Mouse (Mus musculus): ENCODE results near the gene Pakap. TPM values are rescaled to one million over a fixed set of nuclear protein-coding genes. Genes with fewer than 3 reads are reported as not detected.

The Pakap gene
- total RNA-seq, 2 experiments from 2014 or later, result not detected

GRCm38 (mm10) chr4:57845541-57846210 is 277.7 kb downstream of the Pakap start:
- no peak for ATAC-seq (replicated peaks; ENCODE audit: low FRiP score, low TSS enrichment, poor library complexity, severe bottlenecking)

DNA sequence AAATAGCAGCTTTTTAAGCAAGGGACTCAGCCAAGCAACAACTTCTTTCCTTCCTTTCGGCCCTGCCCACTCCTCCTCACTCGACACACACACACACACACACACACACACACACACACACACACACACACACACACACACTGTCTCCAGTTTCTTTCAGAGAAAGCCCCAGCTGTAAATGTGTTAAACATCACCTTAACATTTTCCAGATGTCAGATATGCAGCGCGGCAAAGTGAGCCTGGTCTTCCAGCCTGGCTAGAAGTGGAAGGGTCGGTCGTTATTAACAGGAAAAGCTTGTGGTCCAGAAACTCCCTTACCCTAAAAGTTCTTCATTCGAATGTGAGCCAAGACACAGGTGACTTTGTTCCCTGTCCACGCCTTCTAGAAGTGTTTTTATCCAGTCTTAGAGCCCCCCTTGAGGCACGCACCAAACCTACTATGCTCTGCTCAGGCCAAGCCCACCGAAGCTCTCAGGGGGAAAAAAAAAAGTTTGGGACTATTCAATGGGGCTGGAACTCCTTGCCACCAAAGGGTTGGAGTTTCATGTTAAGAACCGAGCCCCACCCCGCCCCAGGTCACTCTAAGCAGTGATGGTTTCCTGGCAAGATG is 278.5 kb downstream of the Pakap start:
- no peak for ATAC-seq (replicated peaks; ENCODE audit: low FRiP score, low TSS enrichment, poor library complexity, severe bottlenecking)

DNA sequence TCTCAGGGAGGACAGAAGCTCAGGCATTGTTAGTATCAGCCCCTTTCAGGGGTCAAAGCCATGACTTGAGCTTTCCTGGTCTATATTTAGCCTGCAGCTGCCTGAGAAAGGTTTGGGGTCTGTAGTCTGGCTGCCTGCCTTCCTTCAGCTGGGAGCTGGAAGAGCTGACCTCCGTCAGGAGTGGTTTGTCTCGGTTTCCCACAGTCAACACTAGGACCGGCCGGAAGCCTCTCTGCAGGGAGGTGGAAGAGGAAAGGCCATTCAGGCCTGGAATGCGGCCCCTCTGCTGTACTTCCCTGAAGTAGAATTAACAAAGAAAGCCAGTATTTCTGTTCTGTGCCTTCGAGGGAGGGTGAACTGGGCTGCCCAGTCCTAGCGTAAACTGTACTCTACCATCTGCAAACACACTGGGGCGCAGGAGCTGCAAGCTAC is 279.0 kb downstream of the Pakap start:
- ATAC-seq (replicated peaks; ENCODE audit: low FRiP score, low TSS enrichment, poor library complexity, severe bottlenecking), result no peak

GRCm38 (mm10) chr4:57847676-57848075 is 279.7 kb downstream of the Pakap start:
- ATAC-seq (replicated peaks; ENCODE audit: low FRiP score, low TSS enrichment, poor library complexity, severe bottlenecking), result no peak

DNA sequence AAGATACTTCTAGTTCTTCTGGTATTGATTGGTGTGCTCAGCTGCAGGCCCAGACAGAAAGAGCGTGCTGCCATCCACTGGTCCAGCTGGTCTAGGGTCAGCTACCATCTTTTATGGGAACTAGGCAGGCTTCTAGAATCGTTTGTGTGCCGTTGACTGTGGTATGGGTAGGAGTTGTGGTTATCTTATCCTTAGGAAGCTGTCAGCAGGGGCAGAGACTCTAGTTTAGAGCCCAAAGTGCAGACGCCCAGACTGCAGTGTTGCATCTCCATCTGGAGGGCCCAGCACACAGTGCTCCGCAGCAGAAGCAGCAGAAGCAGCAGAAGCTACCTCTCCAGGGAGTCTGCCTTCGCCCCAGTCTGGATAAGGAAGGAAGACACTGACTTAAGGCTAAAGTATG is 281.5 kb downstream of the Pakap start:
- ATAC-seq (replicated peaks; ENCODE audit: low FRiP score, low TSS enrichment, poor library complexity, severe bottlenecking), result peak; percentile 52

GRCm38 (mm10) chr4:57851731-57852130 is 283.8 kb downstream of the Pakap start:
- no peak for ATAC-seq (replicated peaks; ENCODE audit: low FRiP score, low TSS enrichment, poor library complexity, severe bottlenecking)

DNA sequence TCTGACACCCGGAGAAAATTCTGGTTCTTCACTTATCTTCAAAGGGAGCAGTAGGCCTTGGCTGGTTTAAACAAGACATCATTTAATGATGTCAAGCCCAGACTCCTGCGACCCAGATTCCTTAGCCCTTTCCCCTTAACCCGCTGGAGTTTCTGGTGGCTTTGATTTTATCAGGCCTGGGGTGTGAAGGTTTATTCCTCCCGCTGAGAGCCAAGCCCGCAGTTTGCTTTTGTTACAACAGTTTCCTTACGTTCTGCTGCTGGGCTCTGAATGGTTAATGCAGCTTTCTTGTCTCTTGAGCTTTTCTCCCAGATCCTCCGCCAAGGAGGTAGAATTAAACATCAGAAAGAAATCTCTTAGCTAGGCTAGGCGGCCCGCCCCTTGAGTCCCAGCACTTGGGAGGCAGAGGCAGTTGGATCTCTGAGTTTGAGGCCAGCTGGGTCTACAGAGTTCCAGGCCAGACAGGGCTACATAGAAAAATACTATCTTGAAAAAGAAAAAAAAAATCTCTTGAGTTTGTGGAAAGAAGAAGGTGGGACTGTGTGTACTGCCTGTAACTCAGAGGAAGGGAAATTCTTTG is 284.6 kb downstream of the Pakap start:
- no peak for ATAC-seq (replicated peaks; ENCODE audit: low FRiP score, low TSS enrichment, poor library complexity, severe bottlenecking)

DNA sequence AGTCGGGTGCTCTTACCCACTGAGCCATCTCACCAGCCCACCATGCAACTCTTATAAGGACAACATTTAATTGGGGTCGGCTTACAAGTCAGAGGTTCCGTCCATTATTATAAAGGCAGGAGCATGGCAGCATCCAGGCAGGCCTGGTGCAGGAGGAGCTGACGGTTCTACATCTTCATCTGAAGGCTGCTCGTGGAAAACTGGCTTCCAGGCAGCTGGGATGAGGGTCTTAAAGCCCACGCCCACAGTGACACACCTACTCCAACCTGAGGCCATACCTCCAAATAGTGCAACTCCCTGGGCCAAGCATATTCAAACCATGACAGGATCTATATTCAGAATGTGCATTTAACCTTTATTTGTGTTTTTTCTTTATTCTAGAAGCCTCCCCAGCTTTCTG is 286.2 kb downstream of the Pakap start:
- no peak for ATAC-seq (replicated peaks; ENCODE audit: low FRiP score, low TSS enrichment, poor library complexity, severe bottlenecking)

DNA sequence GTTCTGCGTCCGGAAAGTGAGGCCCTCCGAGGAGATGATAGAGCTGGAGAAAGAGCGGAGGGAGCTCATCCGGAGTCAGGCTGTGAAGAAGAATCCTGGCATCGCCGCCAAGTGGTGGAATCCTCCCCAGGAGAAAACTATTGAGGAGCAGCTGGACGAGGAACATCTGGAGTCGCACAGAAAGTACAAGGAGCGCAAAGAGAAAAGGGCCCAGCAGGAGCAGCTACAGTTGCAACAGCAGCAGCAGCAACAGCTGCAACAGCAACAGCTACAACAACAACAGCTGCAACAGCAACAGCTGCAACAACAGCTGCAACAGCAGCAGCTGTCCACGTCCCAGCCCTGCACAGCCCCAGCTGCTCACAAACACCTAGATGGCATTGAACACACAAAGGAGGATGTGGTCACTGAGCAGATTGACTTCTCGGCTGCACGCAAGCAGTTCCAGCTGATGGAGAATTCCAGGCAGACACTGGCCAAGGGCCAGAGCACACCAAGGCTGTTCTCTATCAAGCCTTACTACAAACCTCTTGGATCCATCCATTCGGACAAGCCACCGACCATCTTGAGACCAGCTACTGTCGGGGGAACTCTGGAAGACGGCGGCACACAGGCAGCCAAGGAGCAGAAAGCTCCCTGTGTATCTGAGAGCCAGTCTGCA is 287.4 kb downstream of the Pakap start:
- no peak for ATAC-seq (replicated peaks; ENCODE audit: low FRiP score, low TSS enrichment, poor library complexity, severe bottlenecking)

DNA sequence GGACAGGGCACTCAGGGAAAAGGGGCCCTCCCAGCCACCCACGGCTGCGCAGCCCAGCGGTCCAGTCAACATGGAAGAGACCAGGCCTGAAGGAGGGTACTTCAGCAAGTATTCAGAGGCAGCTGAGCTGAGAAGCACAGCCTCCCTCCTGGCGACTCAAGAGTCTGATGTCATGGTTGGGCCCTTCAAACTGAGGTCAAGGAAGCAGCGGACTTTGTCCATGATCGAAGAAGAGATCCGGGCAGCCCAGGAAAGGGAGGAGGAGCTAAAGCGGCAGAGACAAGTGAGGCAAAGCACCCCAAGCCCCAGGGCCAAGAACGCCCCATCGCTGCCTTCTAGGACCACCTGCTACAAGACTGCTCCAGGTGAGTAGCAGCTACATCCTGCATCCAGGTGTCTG is 288.7 kb downstream of the Pakap start:
- no peak for ATAC-seq (replicated peaks; ENCODE audit: low FRiP score, low TSS enrichment, poor library complexity, severe bottlenecking)

DNA sequence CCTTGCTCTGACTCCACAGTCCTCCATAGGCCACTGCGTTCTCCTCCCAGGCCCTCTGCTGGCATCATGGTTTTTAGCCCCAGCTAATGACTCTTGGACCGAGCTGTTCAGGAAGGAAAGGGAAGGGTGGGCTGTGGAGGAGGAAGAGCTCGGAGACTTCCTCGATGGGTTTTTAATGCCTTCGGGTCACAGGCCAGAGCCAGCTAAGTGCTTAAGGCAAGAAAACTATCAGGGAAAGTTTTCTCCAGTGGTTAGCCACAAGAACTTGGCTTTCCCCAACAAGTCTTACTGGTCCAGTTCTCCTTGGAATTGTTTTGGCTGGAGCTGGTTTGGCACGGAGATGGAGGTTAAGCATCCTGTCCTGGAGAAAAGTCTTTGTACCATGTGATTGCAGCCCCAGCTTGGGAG is 292.2 kb downstream of the Pakap start:
- no peak for ATAC-seq (replicated peaks; ENCODE audit: low FRiP score, low TSS enrichment, poor library complexity, severe bottlenecking)

- no peak for ATAC-seq (replicated peaks; ENCODE audit: low FRiP score, low TSS enrichment, poor library complexity, severe bottlenecking)
These were observed 293.2 kb downstream of the Pakap start for GRCm38 (mm10) chr4:57861166-57861565.

DNA sequence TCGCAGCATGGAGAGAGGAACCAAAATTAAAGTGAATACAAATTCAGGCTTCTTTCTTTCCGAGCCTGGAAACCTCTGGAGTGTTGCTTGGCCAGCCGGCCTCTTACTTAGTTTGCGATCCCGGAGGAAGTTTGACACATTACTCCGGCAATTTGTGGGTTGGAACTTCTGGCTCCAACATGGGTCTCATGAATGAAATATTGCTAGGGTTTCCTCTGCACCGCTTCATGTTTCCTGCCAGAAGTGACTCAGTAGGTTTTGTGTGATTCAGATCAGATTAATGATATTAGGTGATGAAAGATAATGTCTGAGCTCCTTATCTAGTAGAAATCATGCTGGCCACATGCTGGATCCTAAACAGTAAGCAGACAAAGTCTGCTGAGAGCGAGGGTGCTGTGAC is 293.9 kb downstream of the Pakap start:
- ATAC-seq (replicated peaks; ENCODE audit: low FRiP score, low TSS enrichment, poor library complexity, severe bottlenecking), result no peak

DNA sequence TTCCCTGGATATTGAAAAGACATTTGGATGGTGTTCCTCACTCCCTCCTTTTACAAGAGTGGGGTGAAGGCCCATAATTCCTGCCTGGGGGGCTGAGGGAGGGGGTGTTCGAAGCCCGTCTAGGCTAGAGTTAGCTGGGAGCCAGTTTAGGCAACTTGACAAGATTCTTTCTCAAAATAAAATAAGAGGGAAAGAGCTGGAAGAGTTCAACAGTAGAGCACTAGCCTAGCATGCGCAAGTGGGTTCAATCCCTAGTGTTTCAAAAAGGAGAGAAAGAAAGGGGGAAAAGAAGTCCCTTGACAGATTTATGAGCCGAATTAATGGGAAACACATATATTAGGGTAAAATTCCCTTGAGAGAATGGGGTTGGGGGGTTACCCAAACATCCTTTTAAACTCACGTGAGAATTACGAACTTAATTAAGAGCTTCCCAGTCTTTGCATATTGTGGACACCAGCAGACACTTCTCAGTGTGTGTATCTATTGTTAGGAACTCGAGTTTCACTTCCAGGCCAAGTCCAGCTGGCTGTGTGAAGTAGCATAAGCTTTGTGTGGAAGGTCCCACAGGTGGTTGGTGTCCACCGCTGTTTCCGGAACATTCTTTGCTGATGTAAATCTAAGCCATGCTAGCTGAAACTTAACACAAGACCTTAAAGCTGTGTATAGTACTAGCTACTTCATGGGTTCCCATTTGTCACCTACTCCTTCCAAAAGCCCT is 294.4 kb downstream of the Pakap start:
- ATAC-seq (replicated peaks; ENCODE audit: low FRiP score, low TSS enrichment, poor library complexity, severe bottlenecking), result no peak

DNA sequence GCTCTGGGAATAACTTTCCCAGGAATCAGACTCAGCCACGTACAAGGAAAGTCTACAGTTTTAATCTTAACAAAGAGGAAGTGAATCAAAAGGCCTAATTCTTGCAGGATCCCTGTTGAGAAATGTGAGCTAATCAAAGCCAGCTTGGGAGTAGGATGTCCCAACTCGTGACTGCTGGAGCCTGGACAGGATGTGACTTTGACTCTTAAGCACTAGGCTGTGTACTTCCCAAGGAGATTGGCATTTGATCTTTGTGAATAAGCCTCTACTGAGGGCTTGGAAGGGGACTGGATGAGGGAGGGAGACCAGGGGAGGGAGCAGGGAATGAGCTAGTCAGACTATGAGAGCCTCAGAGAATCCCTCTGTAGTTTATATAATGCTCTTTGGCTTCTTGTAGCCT is 298.1 kb downstream of the Pakap start:
- ATAC-seq (replicated peaks; ENCODE audit: low FRiP score, low TSS enrichment, poor library complexity, severe bottlenecking), result no peak

GRCm38 (mm10) chr4:57866990-57867389 is 299.0 kb downstream of the Pakap start:
- ATAC-seq (replicated peaks; ENCODE audit: low FRiP score, low TSS enrichment, poor library complexity, severe bottlenecking), result no peak

- ATAC-seq (replicated peaks; ENCODE audit: low FRiP score, low TSS enrichment, poor library complexity, severe bottlenecking), result no peak
These were observed 299.5 kb downstream of the Pakap start for GRCm38 (mm10) chr4:57867454-57867853.

GRCm38 (mm10) chr4:57879137-57879536 is 311.2 kb downstream of the Pakap start:
- ATAC-seq (replicated peaks; ENCODE audit: low FRiP score, low TSS enrichment, poor library complexity, severe bottlenecking), result no peak

DNA sequence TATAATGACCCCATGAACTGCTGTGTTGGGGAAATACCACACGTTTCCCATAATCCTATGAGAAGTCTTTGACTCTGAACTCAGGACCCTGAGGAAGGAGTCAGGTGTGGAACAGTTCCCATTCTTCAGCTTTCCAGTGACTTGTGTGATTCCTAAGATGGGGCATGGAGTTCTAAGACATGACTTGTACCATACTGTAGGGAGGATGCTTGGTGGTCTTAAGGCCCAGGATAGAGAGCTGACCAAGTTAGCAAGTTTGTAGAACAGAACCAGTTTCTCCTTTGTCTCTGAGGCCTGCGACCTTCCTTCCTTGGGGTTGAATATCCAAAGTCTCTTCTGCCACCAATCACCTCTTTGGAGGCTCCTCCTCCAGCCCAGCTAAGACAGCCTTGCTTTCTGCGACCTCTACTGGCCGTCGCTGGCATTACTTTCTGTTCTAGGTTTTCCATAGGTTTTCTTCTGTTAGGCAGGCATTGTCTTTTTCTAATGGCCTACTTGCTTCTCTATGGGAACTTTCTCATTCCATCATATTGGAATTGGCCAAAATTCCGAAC is 311.9 kb downstream of the Pakap start:
- peak; percentile 95 for ATAC-seq (replicated peaks; ENCODE audit: low FRiP score, low TSS enrichment, poor library complexity, severe bottlenecking)

Measured in megakaryocyte-erythroid progenitor cell, adult 5-6 weeks (primary cell).